Mouse (Mus musculus): Measurements from ENCODE around the gene Elf2.

DNA sequence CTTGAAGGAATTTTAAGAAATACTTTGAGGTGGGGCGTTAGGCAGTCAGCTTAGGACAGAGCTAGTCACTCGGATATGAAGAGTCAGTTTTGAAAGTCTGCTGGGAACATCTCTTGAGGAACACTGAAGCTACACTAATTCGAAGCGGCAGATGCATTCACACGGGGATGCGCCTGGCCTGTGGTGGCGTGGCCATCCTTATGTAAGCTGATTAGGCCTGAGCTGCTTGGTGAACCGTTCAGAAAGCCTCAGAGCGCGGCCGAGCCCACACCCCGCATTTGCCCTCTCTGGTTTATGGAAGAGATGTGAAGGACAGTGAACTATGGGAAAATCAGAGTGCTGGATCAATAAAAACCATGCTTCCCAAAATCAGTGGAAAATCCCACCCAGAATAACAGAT is 42.9 kb upstream of the Elf2 start:
- TF ChIP-seq ZKSCAN1 (IDR thresholded peaks at IDR 0.05; ENCODE audit: low read depth, low read length) (no peak), CTCF (IDR thresholded peaks at IDR 0.05 in 2 of 3, conservative IDR thresholded peaks at IDR 0.05 in 1 of 3; ENCODE audit: control insufficient read depth in 1 of 3, insufficient read depth in 1 of 3, low read depth in 2 of 3, low read length in 3 of 3, poor library complexity in 1 of 3, severe bottlenecking in 1 of 3) (no peak), POLR2A (IDR thresholded peaks at IDR 0.05; ENCODE audit: control insufficient read depth in 1 of 2, insufficient read depth in 1 of 2, low read depth in 1 of 2, low read length in 2 of 2, poor library complexity in 1 of 2) (no peak), MEF2A (IDR thresholded peaks at IDR 0.05; ENCODE audit: extremely low read depth, insufficient replicate concordance, low read depth, low read length, poor library complexity, severe bottlenecking) (no peak), ZMIZ1 (IDR thresholded peaks at IDR 0.05; ENCODE audit: low read depth, low read length) (no peak), SMC3 (IDR thresholded peaks at IDR 0.05; ENCODE audit: low read depth, low read length) (no peak), JUND (IDR thresholded peaks at IDR 0.05; ENCODE audit: low read depth, low read length) (no peak), USF1 (IDR thresholded peaks at IDR 0.05; ENCODE audit: low read depth, low read length) (no peak), MAFK (IDR thresholded peaks at IDR 0.05; ENCODE audit: borderline replicate concordance, low read depth, low read length) (no peak), EP300 (IDR thresholded peaks at IDR 0.05; ENCODE audit: low read depth in 1 of 2, low read length in 2 of 2) (no peak), NELFE (IDR thresholded peaks at IDR 0.05; ENCODE audit: low read depth, low read length) (no peak), MXI1 (IDR thresholded peaks at IDR 0.05; ENCODE audit: low read depth, low read length) (no peak), CHD2 (IDR thresholded peaks at IDR 0.05; ENCODE audit: low read length) (no peak)
